Mouse (Mus musculus): ENCODE measurements around the gene Cpe.

Gene Cpe

DNA sequence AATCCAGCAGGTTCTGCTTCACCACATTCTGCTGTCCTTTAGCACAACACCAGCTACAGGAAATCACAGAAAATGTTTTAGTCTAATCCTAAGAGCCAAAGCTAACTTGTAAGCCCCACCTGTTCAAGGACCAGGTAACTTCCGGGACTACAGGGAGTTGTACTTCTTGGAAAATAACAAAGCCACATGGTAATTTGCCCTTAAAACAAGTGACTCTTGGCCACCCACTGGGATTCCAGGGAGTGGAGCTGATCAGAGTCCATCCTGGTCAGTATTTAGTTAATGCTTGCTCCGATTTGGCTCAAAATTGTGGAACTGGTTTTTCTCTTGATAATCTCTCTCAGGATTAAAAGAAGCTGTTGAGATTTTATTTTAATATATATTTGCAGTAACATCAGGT is 61.1 kb downstream of the Cpe start:
- DNase-seq: no peak

DNA sequence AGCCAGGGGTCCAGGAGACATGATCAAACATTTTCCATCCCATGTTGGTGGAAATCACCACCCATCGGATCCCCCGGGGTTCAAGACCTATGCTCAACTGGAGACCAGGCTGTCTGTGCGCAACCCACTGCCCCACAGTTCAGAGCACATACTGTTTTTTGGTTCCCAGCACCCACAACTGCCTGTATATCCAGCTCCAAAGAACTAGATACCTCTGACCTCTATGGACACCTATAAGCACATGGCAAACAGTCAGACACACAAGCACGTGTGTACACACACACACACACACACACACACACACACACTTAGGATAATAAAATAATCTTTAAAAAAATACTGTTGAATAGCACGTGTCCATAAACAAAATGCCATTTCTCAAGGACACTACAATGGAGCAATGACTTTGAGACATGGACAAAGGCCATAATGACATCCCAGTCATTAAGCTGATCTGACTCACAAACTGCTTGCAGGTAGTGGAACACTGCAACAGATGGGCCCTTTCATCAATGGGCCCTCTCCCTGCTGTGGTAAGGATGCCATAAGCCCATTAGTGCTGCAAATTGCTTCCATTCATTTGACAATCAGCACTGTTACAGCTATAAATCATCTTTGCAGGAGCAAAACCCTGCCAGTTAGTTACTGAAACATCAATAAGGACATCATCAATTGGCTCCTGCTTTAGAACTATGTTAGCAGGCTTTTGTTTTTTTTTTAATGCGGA is 63.7 kb downstream of the Cpe start:
- DNase-seq: peak in 1 of 2 experiments; percentile 23

DNA sequence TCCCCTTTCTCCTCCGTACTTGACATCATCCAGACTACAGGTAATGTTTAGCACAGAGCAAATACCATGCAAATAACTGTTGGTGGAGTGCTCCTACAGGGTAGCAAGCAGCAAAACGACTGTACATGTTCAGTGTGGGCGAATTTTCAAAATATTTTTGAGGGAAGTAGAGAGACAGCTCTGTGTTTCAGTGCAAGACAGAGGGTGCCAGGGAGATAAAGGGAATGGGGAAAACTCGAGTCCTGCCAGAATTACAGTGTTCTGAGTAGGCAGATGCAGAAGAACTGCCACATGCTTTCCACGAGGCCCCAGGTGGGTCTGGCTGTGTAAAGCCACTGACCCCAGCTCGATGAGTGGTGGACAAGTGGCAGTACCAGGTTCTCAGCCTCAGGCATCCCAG is 64.8 kb downstream of the Cpe start:
- no peak for DNase-seq

DNA sequence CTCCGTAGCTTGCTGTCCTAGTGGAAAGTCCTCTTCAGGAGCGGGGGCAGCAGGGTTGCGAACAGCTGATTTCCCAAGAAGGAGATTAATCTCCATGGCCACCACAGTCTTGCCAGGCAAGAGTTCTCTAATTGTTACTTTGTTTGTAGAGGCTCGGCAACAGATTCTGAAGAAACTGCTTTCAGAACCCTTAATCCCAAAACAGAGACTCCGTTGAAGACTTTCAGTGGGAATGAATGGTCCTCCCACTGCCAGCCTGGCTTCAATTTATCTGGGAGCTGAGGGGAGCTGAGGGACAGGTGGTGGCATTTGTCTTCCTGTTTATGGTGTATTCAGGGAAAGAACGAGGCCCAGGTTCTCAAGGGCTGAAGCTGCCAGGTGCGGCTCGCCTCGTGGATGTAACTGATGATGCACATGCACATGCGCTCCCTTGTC is 68.2 kb downstream of the Cpe start:
- DNase-seq: peak; percentile 22 to 31

DNA sequence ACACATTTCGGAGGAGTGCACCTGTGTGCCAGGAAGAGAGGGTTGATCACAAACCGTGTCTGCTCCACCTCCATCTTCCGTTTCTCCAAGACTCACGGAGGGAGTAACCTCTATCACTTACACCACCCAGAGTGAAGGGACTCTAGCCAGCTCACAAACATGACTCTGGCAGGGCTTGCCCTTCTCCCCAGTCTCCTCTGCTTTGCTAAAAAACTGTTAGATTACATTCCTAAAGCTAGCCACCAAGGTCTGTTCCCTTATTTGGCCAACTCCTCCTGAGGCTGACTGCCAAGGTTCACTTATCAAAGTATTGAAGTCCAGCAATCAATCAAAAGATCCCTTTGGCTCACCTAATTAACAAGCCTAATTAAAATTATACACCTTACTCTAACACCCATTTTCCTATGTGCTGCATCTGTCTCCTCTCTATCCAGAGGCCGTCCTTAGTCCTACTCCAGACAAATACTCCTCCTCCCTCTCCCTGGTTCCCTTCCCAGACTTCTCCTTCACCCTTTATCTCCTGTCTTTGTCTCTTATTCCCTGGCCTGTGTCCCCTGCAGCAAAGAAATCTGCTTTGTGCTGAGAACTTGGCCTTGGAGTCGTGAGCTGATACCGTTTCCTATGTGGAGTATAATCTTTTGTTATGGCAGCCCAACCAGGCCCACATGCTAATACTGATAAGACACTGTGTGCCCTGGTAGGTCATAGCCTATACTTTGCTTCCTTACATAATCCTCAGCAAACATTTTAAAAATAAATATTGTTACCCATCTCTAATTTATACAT is 72.3 kb downstream of the Cpe start:
- no peak for DNase-seq

DNA sequence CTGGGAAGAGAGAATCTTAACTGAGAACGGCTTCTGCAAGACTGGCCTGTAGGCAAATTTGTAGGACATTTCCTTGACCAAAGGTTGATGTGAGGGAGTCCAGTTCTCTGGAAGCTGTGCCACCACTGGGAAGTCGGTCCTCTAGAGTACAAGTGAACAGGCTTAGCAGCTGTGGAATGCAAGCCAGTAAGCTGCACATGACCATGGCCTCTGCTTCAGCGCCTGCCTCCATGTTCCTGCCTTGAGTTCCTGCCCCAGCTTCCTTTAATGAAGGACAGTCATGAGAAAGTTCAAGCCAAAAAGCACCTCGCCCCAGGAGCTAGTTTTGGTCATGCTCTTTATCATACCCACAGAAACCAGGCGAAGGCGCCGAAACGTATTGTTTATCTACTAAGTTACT is 73.2 kb downstream of the Cpe start:
- no peak for DNase-seq

DNA sequence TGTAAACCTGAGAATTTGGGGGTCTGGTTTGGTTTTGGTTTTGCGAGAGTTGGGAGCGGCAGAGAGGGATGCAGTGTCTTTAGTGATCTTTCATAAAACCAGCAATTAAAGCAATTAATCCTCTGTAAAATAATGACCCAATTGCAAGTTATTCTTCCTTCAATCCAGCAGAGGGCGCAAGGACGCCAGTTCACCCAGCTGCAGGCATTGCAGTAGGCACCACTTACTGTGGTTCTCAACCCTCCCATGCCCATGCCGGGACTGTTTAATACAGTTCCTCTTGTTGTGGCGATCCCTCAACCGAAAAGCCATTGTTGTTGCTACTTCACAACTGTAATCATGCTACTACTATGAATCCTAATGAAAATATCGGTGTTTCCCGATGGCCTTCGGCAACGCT is 74.2 kb downstream of the Cpe start:
- peak; percentile 74 to 76 for DNase-seq

DNA sequence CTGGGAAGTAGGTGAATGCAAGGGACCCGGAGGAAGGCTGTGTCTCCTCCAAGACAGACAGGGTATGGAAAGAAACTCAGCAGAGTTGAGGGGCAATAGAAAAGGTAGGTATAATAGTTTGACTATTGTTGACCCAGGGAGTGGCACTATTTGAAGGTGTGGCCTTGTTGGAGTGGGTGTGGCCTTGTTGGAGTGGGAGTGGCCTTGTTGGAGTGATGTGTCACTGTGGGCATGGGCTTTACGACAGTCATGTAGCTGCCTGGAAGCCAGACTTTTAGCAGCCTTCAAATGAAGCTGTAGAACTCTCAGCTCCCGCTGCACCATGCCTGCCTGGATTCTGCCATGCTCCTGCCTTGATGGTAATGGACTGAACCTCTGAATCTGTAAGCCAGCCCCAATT is 76.3 kb downstream of the Cpe start:
- no peak for DNase-seq

DNA sequence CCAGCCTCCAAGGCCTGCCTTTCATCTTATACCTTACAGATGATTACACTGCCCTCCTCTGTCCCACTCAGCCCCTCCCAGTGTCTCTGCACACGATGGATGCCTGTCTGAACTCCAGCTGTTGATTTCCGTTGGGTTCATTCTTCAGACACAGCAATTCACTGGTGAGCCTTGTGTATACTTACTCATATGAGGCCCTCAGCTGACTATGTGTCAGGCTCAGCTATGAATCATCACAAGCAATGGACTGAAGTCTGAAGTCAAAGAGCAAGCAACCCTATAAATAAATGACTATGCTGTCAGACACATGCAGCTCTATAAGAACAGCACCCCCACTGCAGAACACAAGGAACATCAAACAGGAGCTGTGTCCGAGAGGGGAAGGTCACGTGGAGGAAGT is 77.4 kb downstream of the Cpe start:
- no peak for DNase-seq

DNA sequence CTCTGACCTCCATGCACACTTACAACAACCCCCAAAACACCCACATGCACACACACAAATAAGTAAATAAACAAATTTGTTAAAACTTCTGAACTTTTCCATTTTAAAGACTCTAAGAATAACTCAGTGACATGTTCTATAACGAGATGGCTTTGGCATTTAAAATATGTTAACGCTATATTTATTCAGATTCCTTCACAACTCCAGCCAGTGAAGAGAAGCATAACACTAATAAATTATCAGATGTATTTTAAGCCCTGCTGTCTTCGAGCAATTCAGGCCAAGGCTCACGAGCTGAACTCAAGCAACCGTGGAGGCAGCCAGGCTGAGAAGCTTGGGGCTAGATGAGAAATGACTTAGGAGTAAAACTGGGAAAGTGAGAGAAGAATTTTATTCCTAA is 79.2 kb downstream of the Cpe start:
- DNase-seq: no peak

DNA sequence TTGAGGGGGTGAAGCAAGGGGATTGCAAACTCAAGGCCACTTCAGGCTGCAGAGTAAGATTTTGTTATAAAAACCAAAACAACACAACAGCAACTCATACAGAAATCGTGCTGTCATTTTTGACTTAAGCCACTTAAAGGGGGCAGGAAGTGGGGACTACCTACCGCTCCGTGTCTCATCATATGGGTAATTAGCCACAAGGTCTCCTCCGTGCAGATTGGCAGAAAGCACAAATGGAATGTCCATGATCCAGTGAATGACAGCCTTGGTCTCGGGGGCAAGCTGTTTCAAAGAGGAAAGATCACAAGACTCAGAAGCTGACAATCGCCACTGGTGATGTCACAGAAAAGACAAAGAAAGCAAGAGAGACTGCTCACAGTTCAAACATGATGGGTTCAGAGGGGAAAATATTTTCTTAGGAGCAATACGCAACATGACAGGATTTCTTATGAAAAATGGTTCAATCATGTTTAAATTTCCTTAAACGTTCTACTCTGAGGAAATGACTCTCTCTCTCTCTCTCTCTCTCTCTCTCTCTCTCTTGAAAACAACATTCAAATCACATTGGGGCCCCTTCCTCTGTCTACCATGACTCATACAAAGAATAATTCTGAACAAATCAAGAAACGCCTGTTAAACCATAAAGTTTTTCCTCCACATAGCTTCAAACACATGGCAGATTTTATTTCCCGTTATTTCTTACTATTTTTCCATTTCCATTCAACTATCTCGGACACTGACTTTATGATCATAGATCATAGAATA is 81.5 kb downstream of the Cpe start:
- DNase-seq: no peak

DNA sequence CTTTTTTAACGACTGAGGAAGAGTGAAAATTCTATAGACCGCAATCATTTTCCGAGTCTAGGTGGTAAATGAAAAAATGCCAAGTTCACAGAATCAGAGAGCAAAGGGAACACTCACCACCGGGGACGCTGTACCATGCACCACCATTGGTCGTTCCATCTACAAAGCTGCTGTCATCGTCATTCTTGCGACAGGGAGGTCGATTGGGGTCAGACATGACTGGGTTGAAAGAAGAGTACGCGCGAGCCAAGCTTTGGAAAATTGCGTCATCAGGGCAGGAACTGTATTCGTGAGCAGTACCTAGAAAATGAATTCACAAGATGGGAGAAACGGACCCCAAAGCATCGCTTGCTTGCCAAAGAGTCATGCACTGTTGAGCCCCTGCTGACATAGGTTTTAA is 83.9 kb downstream of the Cpe start:
- no peak for DNase-seq

DNA sequence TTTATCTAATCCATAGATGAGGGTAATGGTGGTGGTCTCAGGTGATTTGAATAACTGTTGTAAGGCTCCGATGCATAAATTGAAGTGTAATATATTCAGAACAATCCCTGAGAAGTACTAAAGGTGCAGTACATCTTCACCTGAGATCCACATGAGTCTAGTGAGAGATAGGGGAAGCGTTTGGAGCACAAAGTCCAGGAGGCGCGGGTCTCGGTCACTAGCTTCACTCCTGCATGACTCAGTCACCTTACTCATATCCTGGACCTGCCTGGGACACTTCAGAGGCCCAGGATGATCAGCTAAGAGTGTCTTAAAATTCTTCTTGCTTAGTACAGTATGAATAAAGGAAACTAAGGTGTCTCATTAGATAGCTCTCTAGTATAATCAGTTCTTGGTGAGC is 86.8 kb downstream of the Cpe start:
- DNase-seq: no peak

DNA sequence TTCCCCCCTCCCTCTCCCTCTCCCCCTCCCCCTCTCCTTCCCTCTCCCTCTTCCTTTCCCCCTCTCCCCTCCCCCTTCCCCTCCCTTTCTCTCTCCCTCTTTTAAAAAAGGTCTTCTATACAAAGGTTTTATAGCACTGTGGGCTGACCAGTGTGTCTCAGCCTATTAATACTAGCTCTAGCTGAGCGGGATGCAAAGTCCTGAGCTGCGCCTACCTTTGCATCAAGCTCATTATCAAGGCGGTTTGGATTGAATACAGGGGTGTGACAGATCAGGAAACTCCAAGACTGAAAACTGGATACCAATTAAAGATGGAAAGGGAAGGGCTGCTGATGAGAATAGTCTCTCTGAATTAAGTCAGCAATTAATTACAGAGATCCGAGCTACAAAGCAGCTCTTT is 94.6 kb downstream of the Cpe start:
- no peak for DNase-seq

DNA sequence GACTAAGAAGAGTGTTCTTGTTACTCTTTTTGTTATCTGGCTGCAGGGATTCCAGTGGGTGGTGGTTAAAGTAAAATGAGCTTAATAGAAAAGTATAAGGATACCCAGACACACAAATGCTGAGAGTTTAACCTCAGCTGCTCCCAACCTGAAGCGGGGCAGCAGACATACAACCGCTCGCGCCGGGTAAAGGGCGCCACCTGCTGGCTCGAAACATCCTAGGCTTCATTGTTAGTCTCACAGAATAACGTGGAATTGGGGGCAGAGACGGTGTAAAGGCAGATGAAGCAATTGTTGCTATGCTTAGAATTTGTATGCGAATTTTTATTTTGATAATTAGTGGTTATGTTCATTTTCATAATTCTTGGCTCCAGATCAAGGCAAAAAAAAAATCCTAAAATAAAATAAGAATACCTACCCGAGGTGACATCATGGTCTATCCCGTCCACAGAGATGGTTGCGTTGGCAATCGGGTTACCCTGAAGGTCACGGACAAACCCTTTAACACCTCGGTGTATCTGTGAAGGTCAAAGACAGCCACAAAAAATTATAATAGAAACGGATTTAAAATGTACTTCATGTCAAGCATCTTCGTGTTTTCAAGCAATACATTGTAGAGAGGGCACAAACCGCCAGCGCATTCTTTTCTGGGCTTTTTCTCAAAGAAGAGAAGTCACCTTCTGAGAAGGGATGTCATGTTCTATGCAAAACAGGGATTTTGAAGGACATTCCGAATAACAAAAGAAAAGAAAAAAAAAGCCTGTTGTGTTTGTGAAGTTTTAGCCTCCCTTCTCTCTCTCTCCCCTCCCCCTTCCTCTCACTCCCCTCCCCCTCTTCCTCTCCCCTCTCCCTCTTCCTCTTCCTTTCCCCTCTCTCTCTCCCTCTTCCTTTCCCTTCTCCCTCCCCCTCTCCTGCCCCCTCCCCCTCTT is 95.5 kb downstream of the Cpe start:
- peak; percentile 88 to 91 for DNase-seq

DNA sequence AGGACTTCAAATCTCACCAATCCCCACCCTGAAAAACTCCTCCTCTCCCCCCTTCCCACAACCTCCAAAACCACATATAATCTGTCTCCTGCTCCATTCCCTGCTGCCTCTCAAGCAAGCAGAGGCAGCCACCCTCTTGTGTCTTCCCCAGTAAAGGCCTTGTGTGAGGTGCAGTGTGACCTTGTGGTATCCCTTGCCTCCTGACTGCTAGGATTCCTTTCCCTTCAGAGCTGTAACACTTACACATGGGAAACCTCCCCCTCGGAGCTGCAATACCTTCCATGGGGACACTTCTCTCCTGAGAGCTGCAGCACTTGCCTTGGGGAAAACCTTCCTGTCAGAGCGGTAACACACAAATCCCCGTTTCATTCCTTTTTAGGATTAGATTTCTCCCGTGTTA is 96.5 kb downstream of the Cpe start:
- DNase-seq: no peak

DNA sequence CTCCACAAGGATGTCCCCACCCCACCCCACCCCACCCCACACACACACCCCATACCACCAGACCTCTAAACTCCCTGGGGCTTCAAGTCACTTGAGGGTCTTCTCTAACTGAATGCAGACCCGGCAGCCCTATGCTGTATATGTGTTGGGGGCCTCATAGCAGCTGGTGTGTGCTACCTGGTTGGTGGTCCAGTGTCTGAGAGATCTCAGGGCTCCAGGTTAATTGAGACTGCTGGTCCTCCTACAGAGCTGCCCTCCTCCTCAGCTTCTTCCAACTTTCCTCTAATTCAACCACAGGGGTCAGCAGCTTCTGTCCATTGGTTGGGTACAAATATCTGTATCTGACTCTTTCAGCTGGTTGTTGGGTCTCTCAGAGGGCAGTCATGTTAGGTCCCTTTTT is 102.4 kb downstream of the Cpe start:
- DNase-seq: no peak

DNA sequence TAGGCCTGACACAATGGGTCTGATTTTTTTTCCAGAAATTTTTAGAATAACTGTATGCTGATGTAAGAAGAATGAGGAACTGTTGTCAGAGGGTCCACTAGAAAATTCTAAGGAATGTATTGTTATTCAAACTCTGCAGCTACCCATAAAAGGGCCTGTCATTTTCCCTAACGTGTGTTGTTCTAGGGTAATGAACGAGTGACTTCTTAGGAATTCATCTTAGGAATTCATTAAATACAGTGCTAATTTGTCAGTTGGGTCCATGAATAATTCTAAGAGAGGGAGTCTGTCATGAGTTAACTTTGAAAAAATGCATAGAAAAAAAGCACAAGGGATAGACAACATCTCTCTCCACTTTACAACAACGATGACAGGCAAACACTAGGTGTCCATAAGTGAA is 110.0 kb downstream of the Cpe start:
- DNase-seq: no peak

DNA sequence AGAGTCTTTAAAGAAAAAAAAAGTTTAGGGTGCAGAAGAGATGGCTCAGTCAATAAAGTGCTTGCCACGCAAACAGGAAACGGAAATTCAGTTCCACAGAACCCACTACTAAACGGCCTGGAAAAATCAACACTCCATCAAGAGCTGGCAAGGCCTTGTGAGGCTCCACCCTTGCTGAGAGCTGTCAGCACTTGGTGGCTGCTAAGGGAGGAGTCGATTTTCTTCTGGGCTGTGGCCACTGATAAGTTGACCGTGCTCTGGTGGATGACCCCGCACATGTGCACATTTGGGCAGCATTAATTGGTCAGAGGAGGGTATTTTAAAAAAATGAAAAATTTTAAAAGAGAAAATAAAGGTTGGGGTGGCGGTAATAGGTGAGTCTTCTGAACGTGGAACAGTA is 114.6 kb downstream of the Cpe start:
- no peak for DNase-seq

DNA sequence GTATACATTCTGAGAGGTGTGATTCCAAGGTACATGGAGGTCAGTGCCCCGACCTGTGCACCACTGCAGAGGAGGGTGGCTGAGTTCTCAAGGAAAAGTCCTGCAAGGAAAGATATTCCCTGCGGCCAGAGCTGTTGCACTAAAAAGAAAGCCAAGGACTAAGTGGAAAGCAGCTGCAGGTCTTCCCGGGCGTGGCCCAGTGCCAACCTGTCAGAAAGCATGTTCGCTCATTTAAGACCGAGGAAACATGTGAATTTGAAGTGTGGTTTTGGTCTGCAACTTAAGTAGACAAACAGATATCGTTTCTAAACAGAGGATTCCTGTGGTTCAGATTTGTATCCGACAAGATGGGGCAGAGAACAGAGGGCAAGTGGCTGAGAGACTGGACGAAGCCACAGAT is 117.9 kb downstream of the Cpe start:
- DNase-seq: peak; percentile 44 to 50

DNA sequence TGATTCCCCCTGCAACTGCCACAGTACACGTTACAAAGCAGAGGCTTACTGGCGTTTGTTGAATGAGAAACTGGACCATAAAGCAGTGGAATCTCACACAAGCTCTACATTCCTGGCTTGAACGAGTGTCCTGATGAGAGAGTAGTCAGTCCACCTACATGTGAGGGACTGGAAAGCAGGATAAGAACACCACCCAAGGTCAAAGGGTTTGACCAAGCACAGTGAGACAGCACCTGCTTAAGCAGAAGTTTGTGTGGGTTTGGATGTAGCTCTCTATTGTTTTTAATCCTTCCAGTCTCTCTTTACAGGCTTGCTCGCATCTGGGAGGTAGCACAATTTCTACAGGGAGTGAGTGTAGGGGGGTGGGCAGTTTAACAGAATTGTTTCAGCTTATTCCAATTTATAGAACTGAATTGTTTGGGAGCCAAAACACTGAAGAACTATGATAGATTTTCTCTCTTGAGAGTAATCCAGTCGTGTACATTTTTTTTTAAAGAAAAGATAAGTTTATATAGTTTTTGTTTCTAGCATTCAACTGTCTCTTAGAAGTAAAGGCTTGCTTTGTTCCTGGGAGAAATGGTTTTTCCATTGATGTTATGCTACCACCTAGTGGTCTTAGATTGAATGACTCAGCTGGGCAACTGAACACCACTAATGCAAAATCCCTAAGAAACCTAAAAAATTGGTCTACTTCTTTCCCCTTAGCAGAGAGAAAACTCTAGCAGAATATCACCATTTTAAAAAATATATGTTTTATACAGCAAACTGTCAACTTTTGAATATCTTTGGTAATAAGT is 144.6 kb downstream of the Cpe start:
- DNase-seq: peak; percentile 58 to 84

DNA sequence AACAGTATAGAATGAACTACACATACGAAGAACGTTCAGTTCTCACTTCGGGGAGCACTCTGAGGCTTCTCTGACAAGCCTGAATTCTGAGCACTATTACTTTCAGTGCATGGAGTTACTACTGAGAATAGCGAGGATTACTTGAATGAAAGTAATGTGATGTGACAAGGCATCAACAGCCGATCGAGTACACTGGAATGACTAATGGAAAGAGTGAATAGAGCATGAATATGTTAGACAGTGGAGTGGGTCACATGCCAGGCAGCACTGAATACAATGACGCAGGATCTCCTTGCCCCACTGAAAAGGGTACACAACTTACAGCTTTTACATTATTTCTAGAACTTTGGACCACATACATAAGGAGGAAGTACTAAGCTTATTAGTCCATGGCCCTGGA is 149.4 kb downstream of the Cpe start:
- no peak for DNase-seq
